Mouse (Mus musculus) G1E (cell line): ENCODE data around the gene Higd1a. TPM values are rescaled to one million over a fixed set of nuclear protein-coding genes. Genes with fewer than 3 reads are reported as not detected.

Experiments used
- ATAC-seq: 2 replicates; pipeline ENCODE4 v1.8.0; 2016; ENCODE audit warnings: mild to moderate bottlenecking; ENCODE audit not compliant: insufficient number of reproducible peaks, poor library complexity, low FRiP score, severe bottlenecking; ENCODE audit errors: extremely low read depth
- DNase-seq: peaks from one replicate; pipeline ENCODE4 v3.0.0; 2012; ENCODE audit warnings: low spot score
- H3K27me3 ChIP-seq: 2 replicates; pipeline ENCODE4 v1.6.1; 2012; ENCODE audit warnings: mild to moderate bottlenecking, low read length, inconsistent platforms; ENCODE audit not compliant: insufficient read depth
- H3K36me3 ChIP-seq: replicated peaks from 2 replicates; pipeline ENCODE3; 2012; ENCODE audit warnings: mild to moderate bottlenecking, inconsistent platforms
- H3K4me1 ChIP-seq: 2 replicates; pipeline ENCODE4 v1.6.1; 2012; ENCODE audit warnings: low read depth, low read length, inconsistent platforms, mixed read lengths; ENCODE audit not compliant: insufficient read depth
- H3K4me3 ChIP-seq: 2 replicates; pipeline ENCODE4 v1.5.1; 2012; ENCODE audit warnings: low read depth, mild to moderate bottlenecking, inconsistent platforms, low read length, moderate library complexity, mixed read lengths
- H3K9me3 ChIP-seq: replicated peaks from 2 replicates; pipeline ENCODE4 v1.6.1; 2012; ENCODE audit warnings: inconsistent platforms
- CTCF ChIP-seq: IDR thresholded peaks from 2 replicates; pipeline ENCODE4 v1.5.1; 2012; ENCODE audit warnings: low read depth, low read length, inconsistent platforms, mixed read lengths
- GATA1 ChIP-seq: IDR thresholded peaks from 2 replicates; pipeline ENCODE4 v1.6.1; 2012; ENCODE audit warnings: borderline replicate concordance, low read length, inconsistent platforms, mixed read lengths
- GATA2 ChIP-seq: IDR thresholded peaks from 2 replicates; pipeline ENCODE4 v1.6.1; 2012; ENCODE audit warnings: low read depth, low read length, inconsistent platforms, borderline replicate concordance
- POLR2AphosphoS5 ChIP-seq: IDR thresholded peaks from 2 replicates; pipeline ENCODE4 v1.6.1; 2012; ENCODE audit warnings: low read depth, low read length, inconsistent platforms; ENCODE audit not compliant: insufficient replicate concordance
- TAL1 ChIP-seq: conservative IDR thresholded peaks from 2 replicates; pipeline ENCODE4 v1.6.1; 2012; ENCODE audit warnings: low read depth, low read length, inconsistent platforms, mixed read lengths
- polyA plus RNA-seq: library from polyadenylated mRNA; stranded (reverse); fragments of >175 nt; gene quantifications from 2 replicates; pipeline ENCODE4 v1.2.3, GENCODE M21; 2012
- total RNA-seq, 2 experiments: library from RNA; stranded (forward) in 1 of 2; stranded (reverse) in 1 of 2; fragments of 200-1000 nt in 1 of 2; fragments of >200 nt in 1 of 2; fragmentation: Nextera tagmentation in 1 of 2; gene quantifications; 2 replicates each; pipeline ENCODE4 v1.2.3; 2014 to 2017

Higd1a gene
- total and polyA plus RNA-seq, 3 experiments = 54.5 to 114 (median 73.3) TPM

- no peak for TF ChIP-seq GATA1
- TF ChIP-seq POLR2AphosphoS5 = no peak
- no peak for TF ChIP-seq CTCF
- TF ChIP-seq GATA2 = no peak
- no peak for TF ChIP-seq TAL1
- peaks cover 83% of the 10 kb centered on the region for H3K36me3 ChIP-seq
- H3K4me3 ChIP-seq = no peak overlapping the region
- peaks cover 6% of the 10 kb centered on the region for H3K9me3 ChIP-seq
- DNase-seq = no peak
- no peaks in the 10 kb centered on the region for H3K27me3 ChIP-seq
- H3K4me1 ChIP-seq = peaks cover 44% of the 10 kb centered on the region
- ATAC-seq = no peak
Measured at GRCm38 (mm10) chr9:121847138-121847537, 11.0 kb downstream of the Higd1a start.

GRCm38 (mm10) chr9:121846526-121847118 is 11.5 kb downstream of the Higd1a start:
- Histone ChIP-seq H3K4me3 (no peak overlapping the region), H3K4me1 (peaks cover 39% of the 10 kb centered on the region), H3K36me3 (peaks cover 78% of the 10 kb centered on the region), H3K27me3 (peaks cover 2% of the 10 kb centered on the region; the same call in 1 of the 2 replicates), H3K9me3 (peaks cover 6% of the 10 kb centered on the region)
- ATAC-seq = no peak
- peak; percentile 24; the same call in 1 of the 2 replicates for TF ChIP-seq CTCF
- no peak for TF ChIP-seq GATA1
- DNase-seq = peak; percentile 27

GRCm38 (mm10) chr9:121842914-121843313 is 15.2 kb downstream of the Higd1a start:
- Histone ChIP-seq H3K36me3 (peaks cover 41% of the 10 kb centered on the region), H3K9me3 (peaks cover 6% of the 10 kb centered on the region), H3K4me1 (peaks cover 10% of the 10 kb centered on the region), H3K27me3 (peaks cover 14% of the 10 kb centered on the region; the same call in 1 of the 2 replicates), H3K4me3 (no peak overlapping the region)
- ATAC-seq = no peak
- TF ChIP-seq CTCF (no peak), POLR2AphosphoS5 (no peak), GATA1 (no peak), TAL1 (no peak), GATA2 (no peak)
- DNase-seq = no peak

GRCm38 (mm10) chr9:121839622-121839965 is 18.6 kb downstream of the Higd1a start:
- peaks cover 19% of the 10 kb centered on the region; the same call in 1 of the 2 replicates for H3K27me3 ChIP-seq

GRCm38 (mm10) chr9:121838829-121839621 is 19.1 kb downstream of the Higd1a start, which contains the start of gene Ccdc13:
Ccdc13 (minus strand) TSS chr9:121839461.
- TF ChIP-seq CTCF = no peak
- no peak for TF ChIP-seq POLR2AphosphoS5
- no peak for TF ChIP-seq TAL1
- no peak for TF ChIP-seq GATA2
- no peak for TF ChIP-seq GATA1
- no peak for DNase-seq
- peaks cover 7% of the 10 kb centered on the region for H3K36me3 ChIP-seq
- H3K9me3 ChIP-seq = peaks cover 12% of the 10 kb centered on the region
- ATAC-seq = no peak
- no peaks in the 10 kb centered on the region for H3K4me1 ChIP-seq
- no peak within 1 kb of the TSS for H3K4me3 ChIP-seq
- peaks cover 19% of the 10 kb centered on the region; the same call in 1 of the 2 replicates for H3K27me3 ChIP-seq

More at GRCm38 (mm10) chr9:121839622-121839965, 18.6 kb downstream of the Higd1a start:
- no peak for ATAC-seq
- TF ChIP-seq POLR2AphosphoS5 (no peak), GATA1 (no peak), GATA2 (no peak), CTCF (no peak), TAL1 (no peak)
- DNase-seq = no peak
- Histone ChIP-seq H3K9me3 (peaks cover 12% of the 10 kb centered on the region), H3K4me1 (no peaks in the 10 kb centered on the region), H3K36me3 (peaks cover 9% of the 10 kb centered on the region), H3K4me3 (no peak overlapping the region)

- H3K27me3 ChIP-seq = peaks cover 26% of the 10 kb centered on the region; the same call in 1 of the 2 replicates
- TF ChIP-seq GATA2 (no peak), GATA1 (no peak), CTCF (no peak), POLR2AphosphoS5 (no peak)
- peaks cover 7% of the 10 kb centered on the region for H3K9me3 ChIP-seq
- no peaks in the 10 kb centered on the region for H3K4me1 ChIP-seq
- H3K4me3 ChIP-seq = no peak overlapping the region
- DNase-seq (no peak), ATAC-seq (no peak)
- no peaks in the 10 kb centered on the region for H3K36me3 ChIP-seq
Measured at GRCm38 (mm10) chr9:121838008-121838407, 20.2 kb downstream of the Higd1a start.
